Mouse (Mus musculus): ENCODE results near the gene Asap3.

Gene Asap3

DNA sequence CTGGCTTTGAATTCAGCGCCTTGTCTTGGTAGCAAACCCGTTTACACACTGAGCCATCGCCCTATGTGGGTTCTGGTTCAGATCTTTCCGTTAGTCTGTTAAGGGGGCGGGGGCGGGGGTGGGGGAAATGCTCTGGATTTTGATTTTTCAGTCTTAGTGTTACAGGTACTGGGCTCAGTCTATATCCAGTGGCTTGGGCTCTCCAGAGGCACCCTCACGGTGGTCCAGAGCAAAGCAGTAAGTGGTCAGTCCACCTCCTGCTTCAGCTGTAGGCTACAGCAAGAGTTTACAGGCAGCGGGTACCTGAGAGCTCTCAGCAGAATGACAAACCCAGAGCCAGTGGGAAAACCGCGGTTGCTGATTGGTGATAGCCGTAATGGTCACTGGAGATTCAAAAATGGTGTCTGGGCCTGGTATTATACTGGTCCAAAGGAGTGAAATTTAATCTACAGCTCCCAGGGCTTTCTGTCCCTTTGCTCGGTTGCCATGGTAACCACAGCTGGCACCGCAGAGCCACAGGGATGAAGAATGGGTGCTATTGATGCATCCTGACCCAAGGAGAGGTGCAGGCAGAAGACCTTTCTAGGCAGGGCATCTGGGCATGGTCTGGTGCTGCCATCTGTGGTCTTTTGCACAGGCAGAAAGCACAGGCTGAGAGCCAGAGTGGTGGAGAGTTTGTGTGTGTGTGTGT lies 17.5 kb downstream of the Asap3 start:
- DNase-seq = no peak

DNA sequence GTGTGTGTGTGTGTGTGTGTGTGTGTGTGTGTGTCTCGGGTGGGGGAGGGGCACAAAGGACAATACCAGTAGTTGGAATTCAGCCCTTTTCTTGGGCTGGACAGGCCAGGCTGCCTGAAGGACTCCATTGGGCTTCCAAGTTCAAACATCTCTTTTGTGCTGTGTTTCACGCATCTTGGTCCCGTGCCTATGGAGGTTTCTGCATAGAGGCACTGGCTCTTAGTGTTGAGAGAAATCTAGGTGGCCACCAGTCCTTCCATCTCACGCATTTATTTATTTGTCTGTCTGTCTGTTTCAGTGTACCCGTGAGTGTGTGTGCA lies 18.0 kb downstream of the Asap3 start:
- DNase-seq = no peak

DNA sequence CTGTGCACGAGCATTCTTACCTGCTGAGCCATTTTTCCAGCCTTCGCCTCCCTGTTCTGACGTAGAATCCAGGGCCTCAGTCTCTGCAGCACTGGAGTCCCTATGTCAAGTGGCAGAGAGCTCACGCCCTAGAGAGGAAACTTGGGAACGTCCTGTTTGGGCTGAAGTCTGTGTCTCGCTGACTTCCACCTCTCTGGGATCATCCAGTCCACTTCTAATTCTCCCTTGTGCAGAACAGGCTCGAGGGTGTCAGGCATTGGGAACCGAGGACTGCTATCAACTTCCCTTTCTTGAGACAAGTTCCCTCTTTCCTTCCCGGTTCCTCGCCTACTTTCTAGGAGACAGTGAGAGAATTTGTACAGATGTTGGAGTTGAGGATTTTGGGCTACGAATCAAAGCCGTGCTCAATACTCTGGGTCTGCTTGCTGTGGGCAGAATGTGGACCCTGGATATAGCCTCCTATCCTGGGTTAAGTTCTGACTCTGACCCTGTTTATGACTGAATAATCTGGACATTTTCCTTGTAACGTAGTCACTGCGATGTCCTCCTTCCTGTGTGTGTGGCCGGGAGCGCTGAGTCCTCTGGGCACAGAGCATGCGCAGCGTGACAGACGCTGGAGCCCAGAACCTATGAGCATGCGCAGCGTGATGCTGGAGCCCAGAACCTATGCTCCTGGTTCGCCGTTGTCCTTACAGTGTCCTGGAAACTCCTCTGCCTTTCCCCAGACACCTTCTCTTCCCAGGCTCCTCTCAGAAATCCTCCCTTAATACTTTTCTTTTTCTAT lies 18.7 kb downstream of the Asap3 start:
- no peak for DNase-seq

DNA sequence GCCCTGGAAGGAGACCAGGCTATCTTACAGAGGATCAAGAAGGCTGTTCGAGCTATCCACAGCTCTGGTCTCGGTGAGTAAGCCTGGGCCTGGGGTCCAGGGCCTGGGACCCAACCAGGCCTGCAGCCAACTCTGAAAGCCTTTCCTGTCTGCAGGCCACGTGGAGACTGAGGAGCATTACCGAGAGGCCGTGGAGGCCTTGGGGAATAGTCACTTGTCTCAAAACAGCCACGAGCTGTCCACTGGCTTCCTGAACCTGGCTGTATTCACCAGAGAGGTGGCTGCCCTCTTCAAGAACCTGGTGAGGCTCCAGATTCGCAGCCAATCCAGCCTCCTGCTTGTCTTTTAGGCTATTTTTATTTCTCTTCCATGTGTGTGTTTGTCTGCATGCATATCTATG lies 21.2 kb downstream of the Asap3 start:
- no peak for DNase-seq

DNA sequence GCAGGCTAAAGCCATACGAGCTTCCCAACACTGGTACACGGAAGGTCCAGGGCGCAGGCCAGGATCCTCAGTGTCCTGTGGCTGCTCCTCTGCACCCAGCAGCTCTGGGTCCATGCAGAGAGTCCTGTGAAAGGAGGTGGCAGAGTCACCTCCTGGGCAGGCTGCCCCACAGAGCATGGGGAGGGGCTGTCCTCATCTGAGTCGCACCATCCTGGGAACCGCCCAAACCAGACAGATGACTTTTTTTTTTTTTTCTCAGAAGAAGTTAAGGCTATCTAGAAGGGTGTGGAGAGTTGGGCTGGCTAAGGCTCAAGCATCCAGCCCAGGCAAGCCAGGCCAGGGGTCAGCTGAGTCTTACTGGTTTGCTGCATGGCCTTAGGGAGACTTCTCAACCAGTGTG lies 22.5 kb downstream of the Asap3 start:
- DNase-seq = no peak

DNA sequence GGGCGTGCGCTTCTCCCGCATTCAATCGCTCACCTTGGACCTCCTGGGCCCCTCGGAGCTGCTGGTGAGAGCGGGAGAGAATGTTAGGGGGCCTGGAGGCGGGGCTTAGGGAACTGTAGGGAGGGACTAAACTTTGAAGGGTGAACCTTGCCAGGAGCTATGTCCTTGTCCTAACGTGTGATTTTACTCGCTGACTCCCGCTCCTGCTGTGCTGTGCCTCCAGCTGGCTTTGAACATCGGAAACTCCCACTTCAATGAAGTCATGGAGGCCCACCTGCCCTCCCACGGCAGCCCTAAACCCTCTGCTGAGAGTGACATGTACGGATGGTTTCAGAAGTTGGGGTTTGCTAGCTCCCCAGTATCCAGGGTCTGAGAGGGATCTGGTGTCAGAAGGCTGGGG lies 32.5 kb downstream of the Asap3 start:
- no peak for DNase-seq

DNA sequence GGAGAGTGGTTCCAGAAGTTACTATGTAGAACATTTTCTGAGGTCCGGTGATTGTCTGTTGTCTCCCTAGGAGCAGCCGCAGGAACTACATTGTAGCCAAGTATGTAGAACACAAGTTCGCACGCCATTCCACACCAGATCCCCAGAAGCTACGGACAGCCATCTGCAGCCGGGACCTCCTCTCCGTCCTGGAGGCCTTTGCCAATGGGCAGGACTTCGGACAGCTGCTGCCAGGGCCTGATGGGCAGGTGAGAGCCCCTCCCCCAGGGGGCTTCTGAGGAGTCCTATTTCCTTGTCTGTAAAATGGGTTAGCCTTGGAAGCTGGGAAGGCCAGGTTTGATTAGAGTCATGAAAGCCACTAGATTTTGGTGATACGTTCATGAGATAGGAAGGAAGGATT lies 32.9 kb downstream of the Asap3 start:
- DNase-seq = no peak

DNA sequence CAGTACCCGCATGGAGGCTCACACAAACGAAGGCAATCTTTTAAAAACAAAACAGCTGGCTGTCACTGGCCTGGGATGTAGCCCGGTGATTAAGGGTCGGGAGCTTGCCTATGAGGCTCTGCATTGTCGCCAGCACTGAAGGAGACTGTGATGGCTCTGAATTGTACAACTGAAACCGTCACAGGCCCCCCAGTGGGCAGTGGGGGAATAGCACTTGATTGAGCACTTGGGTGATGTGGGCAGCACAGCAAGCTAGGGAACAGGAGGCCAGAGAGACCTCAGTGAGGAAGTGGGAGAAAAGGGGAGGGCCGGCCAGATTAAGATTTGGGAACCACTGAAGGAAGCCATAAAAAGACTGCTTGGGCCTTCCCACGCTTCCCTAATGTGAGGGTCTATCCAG lies 33.5 kb downstream of the Asap3 start:
- peak; percentile 89 to 91 for DNase-seq

DNA sequence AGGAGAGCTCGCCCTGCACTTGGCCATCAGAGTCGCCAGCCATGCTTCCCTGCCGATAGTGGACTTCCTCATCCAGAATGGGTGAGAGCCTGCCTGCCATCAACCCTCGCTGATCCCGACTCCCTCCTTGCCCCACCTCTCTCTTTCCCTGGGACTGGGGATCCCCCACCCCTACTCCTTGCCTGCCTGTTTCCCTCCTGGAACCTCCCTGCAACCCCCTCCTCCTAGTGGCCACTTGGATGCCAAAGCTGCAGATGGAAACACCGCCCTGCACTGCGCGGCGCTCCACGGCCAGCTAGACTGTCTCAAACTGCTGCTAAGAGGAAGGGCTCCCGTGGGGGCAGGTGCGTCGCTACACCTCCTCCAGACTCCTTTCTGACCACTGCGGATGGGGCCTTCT lies 34.0 kb downstream of the Asap3 start:
- no peak for DNase-seq

DNA sequence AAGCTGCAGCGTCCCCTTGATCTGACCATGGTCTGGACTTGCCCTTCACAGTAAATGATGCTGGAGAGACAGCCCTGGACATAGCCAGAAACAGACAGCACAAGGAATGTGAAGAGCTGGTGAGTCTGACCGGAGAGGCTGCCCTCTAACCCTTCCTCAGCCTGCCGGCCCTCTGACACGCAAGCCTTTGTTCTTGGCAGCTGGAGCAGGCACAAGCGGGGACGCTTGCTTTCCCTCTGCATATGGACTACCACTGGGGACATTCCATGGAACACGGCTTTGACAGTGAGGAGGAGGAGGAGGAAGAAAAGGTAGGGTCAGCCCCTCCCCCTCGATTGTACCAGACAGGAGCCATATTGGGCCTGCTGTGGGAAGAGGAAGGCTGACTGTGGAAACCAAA lies 34.8 kb downstream of the Asap3 start:
- DNase-seq = no peak

DNA sequence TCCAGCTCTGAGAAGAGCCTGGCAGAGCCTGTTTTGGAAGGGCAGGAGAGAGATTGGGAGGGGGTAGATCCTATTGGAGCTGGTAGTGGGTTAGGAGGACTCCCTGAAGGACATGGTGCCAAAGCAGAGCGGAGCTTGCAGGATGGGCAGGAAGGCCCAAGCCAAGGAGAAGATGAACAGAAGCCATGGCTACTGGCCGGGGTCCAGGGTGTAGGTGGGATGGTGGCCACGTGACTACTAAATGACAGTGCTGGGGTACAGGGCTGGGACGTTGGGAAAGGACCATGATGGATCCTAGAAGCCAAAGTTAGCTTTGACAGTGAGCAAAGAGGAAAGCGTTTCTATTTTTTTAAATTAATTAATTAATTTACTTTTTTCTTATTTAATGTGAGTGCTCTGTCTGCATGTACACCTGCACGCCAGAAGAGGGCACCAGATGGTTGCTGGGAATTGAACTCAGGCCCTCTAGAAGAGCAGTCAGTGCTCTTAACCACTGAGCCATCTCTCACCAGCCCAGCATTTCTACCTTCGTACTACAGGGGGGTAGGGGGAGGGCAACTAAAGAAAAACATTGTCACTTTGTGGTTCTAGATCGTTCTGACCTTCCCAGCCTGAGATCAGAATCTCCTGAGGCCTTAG lies 36.0 kb downstream of the Asap3 start:
- peak; percentile 49 to 50 for DNase-seq

DNA sequence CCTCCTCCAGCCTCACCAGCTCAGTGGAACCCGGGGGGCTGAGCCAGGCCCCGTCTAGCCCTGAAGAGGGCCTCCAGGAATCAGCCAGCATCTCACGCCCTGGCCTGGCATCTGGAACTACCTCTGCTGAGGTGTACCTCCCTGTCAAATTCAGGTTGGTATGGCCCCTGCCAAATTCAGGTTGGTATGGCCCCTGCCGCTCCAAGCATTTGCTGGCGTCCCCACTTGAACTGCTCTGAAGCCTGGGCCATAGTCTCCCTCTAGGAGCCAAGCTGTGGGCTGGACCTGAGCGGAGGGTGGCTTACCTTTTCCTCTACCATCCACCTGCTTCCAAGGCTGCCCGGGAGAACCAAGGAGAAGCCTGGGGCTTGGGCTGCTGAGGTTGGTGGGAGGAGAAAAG lies 36.6 kb downstream of the Asap3 start:
- no peak for DNase-seq

DNA sequence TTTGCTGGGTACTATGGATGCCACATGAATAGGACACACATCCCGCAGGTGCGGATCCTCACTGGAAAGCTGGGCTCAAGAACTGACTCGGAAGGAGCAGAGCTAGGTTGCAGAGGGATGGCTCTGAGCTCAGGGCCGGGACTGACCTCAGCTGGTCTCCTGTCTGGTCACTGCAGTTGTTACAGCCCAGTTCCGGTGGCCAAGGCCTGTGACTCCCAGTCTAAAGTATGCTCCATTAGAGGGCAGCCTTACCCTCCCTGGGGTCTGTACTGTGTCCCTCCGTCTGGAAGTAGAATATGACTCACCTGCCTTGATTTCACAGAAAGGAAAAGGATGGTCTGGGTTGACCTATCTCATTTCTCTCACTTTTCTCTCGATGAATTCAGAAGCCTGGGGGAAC lies 38.0 kb downstream of the Asap3 start:
- DNase-seq = no peak

DNA sequence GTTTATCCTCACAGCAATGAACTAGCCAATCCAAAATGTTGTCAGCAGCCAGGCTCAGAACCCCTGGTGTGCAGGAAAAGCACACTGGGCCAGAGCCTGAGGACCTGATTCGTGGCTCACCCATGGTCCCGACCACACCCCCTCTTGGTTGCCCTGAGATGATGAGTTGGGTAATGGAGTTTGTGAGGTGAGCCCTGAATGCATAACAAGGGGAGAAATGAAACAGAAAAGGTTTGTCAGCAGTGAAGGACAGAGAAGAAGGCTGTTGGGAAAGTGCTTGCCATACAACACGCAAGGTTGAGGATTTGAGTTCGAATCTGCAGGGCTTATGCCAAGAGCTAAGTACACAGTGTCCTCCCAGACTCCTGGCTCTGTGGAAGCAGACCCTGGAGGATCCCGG lies 39.5 kb downstream of the Asap3 start:
- no peak for DNase-seq

DNA sequence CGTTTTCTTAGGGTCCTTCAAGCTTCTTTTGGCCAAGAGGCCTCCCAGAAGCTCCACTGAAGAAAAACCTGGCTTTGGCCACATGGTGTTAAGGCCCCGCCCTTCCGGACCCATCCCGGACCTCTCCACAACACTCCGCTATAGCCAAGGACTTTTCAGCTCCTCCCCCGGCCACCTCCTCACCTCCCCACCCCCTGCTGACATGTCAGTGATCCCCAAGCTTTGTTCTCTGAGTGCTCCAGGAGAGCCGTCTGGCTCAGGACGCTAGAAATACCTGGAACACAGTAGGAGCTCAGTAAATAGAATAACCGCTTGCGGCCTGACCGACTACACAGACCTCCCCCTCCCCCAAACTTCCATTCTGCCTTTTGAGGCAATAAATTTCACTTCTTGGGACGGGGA lies 40.4 kb downstream of the Asap3 start:
- DNase-seq = no peak

DNA sequence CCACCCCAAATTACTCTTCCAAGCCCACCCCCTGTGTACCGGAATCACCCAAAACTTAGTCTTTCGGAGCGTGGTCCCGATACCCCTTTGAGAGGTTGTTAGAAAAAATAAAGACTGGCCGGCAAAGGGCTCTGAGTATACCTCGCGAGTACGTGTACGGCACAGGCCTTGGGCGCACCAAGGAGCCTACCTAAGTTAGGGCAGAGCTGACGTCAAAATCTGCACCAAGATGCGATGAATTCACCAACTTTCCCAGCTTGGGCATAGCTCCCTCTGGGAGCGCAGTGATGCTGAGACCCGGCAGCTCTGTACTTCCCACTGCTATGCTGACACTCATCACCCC lies 41.2 kb downstream of the Asap3 start:
- no peak for DNase-seq

DNA sequence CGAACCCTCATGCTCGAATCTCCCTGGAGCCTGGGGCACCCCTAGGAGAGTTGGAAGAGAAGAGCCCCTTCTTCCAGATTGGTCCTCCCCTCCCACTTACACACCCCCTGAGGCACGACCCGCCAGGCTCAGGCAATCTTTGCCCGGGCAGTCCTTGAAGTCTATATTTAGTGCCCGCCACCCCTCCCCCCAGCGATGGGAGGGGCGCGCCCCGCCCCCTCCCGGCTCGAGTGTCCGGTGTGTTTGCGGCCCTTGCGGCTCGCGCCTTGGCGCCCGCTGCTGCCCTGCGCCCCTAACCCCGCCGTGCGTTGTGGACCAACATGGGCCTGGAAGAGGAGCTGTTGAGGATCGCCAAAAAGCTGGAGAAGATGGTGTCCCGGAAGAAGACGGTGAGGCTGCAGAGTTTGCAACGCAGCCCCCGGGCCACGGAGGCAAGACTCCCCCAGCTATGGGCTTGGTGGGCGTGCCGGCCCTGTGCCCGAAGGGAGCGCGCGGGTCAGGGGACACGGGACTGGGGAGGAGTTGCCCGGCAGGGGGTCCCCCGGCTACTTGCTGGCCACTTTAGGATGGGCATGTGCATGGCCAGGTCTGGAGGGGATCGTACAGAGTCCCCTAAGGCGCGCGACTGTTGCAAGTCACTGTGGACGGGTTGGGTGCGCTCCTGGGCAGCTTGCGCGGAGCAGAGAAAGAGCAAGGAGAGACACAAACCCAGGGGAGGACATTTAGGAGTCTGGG lies 41.7 kb downstream of the Asap3 start, which contains the start of gene Tcea3:
TSS of gene Tcea3 (plus strand) at position 1 of the 735 bp plus-strand sequence.
- no peak for DNase-seq

DNA sequence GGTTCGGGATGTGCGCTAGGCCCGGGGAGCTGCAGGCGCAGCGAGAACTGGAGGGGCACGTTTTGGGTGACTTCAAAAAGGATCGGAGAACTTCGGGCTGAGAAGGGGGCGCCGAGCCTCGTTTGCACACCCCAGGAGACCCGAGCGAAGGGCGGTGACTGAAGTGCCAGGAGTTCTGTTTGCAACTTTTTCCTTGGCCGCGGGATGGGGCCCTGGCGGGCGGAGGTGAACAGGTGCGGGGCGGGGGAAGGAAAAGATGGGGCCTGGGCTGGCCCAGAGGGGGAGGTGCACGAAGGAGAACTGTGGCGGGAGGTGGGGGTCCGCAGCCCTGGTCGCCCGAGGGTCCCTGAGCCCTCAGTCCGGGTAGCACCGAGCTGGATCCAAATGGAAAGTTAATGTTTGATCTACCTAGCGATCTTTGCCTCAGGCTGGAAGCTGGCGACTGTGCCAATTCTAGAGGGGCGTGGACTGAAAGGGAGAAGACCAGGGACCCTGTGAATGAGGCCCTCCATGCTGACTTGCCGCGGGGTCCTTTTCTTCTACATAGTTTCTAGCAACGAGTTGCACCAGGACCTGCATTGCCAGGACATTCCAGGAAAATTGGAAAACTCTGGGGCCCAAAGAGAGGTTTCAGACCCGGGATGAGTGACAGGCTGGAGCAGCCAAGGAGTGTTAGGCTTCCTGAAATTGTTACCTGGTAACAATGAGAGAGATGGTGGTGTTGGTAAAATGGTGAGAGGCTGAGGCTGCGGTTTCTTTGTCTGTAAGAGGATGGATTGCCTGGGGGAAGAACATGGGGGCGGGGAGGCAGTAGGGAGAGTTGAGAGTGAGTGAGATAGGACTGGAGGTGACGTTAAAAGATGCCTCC lies 42.5 kb downstream of the Asap3 start:
- no peak for DNase-seq

DNA sequence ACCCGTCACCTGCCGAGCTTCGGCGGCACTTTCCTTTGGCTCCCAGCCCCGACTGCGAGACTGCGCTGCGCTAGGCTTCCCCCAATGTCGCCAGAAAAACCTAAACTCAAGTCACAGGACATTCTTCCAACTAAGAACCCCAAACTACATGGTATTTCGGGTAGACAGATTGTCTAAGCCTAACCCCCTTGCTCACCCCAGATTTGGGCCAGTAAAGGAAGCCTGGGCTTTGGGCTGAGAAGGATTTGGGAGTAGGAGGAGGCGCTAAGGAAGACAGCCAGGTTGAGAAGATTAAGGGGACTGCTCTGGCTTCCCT lies 43.1 kb downstream of the Asap3 start:
- DNase-seq = no peak

DNA sequence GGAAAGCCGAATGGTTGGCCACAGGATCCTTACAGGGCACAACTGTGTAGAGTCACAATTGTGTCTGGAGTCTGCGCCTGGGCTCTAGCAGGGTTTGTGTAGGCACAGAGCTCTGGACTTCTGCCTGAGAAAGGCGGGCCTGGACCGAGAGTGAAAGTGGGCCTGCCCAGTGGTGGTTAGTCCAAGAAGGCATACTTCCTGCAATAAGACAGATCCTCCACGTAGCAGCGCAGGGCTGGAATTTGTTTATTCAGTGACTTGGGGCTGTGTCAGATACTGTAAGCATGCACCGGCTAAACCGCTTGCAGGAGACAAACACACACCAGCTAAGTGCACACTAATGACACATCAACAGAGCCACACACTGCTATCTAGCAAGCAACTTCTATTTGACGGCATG lies 43.6 kb downstream of the Asap3 start:
- no peak for DNase-seq

DNA sequence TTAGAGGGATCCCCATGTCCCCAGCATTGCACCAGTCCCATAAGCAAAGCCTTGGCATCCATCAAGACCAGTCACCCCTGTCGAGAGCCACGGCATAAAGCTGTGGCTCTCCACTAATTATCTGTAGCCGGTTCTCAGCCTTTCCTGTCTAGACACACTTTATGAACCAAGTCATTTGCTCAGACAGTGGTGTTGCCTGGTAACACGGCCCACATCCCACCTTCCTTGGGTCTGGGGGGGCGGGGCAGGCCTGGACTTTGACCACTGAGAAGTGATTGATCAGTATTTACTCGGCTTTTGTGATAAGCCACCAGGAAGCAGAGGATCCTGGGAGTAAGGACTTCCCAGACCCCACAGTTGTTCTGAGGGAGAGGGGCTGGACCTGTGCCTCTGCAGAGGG lies 49.8 kb downstream of the Asap3 start:
- DNase-seq = no peak

DNA sequence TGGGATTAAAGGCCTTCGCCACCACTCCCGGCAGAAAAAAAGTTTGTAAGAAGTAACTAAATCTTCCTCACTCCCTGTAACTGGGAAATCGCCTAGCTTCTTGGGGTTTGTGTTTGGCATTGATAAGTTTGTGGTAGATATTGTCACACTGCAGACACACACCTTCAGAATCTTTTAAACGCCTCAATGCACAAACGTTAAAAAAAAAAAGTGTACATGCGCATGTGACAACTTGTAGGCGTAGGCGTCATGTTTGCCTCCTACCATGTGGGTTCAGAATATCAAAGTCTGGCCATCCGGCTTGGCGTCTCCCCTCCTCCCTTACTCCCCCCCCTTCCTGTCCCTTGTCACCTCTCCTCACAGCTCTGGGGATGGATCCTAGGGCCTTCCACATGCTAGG lies 50.5 kb downstream of the Asap3 start:
- no peak for DNase-seq

DNA sequence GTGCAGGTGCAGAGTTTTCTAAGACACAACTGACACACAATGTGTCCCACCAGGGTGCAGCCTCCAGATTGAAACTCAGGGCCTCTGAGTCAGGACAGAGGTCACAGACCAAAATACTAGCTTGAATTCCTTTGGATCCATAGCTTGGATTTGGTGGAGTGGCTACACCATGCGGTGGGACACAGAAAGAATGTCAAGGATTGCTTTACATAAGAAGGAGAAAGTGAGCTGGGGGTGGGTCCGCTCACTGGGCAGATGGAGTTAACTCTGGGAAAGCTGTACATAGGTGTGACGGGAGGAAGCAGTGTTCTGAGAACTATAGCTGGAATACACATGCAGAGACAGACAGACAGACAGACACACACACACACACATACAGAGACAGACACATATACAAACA lies 53.8 kb downstream of the Asap3 start:
- DNase-seq = no peak

Data from B cell, adult 2 months (primary cell).